Comparison of ENCODE assay signal across 13 mouse cellular contexts in genomic region chr13:80902796-80903195, GRCm38 (mm10).
"Had no signal": no experiment of that assay in that cellular context is flagged by ENCODE, and none has a peak within 500 bp of the region (broad histone marks: within the 10 kb centered on the region; RNA-seq: fewer than 3 reads in every experiment).

No protein-coding gene starts in this region.

- H3K4me2 ChIP-seq: kidney, embryonic 15.5 days; liver, embryonic 11.5 days; liver, embryonic 15.5 days; midbrain, embryonic 11.5 days had no signal

- H3K36me3 ChIP-seq: liver, embryonic 15.5 days had no signal

- ATAC-seq: lung, postnatal 0 days; midbrain, embryonic 16.5 days had no signal

- H3K4me3 ChIP-seq: kidney, embryonic 15.5 days; limb, embryonic 10.5 days; liver, embryonic 15.5 days; megakaryocyte, embryonic 14.5 days had no signal

- H3K27me3 ChIP-seq: kidney, embryonic 15.5 days; liver, embryonic 15.5 days; megakaryocyte, embryonic 14.5 days had no signal

- H3K27ac ChIP-seq: kidney, embryonic 15.5 days; limb, embryonic 10.5 days; liver, embryonic 15.5 days; stomach, postnatal 0 days had no signal

- H3K9me3 ChIP-seq: kidney, embryonic 15.5 days; limb, embryonic 10.5 days; liver, embryonic 15.5 days; megakaryocyte, embryonic 14.5 days had no signal

- H3K9ac ChIP-seq: kidney, embryonic 15.5 days; liver, embryonic 15.5 days had no signal

- H3K4me1 ChIP-seq: kidney, embryonic 15.5 days; liver, embryonic 15.5 days had no signal

- DNase-seq: kidney, postnatal 14 days; lung, adult 2 months; lung, postnatal 36 days; thymus, postnatal 4 days had no signal
